Mouse (Mus musculus) forebrain, embryonic 14.5 days (tissue): ENCODE data around the gene Ikzf1. TPM values are rescaled to one million over a fixed set of nuclear protein-coding genes. Genes with fewer than 3 reads are reported as not detected.

ENCODE experiments used
- ATAC-seq: fragments of 200-750 bp; cut with Nextera tagmentation; 2 replicates; pipeline ENCODE4 v1.8.0; 2017; ENCODE audit warnings: mild to moderate bottlenecking, moderate library complexity
- DNase-seq: peaks from one replicate; pipeline ENCODE4 v3.0.0-alpha.2; 2015; ENCODE audit warnings: low spot score
- H3K27ac ChIP-seq: fragments of 300-500 bp; sonication (generic); 2 replicates; pipeline ENCODE4 v1.5.1; 2014; ENCODE audit warnings: low read depth, mild to moderate bottlenecking, control low read depth, low read length, moderate library complexity
- H3K27me3 ChIP-seq: fragments of 300-500 bp; sonication (generic); replicated peaks from 2 replicates; pipeline ENCODE4 v1.6.1; 2014; ENCODE audit warnings: low read length, control low read depth, mixed read lengths; ENCODE audit not compliant: control insufficient read depth, insufficient read depth
- H3K36me3 ChIP-seq: fragments of 300-500 bp; sonication (generic); 2 replicates; pipeline ENCODE4 v1.6.1; 2014; ENCODE audit warnings: low read length, control low read depth; ENCODE audit not compliant: control insufficient read depth, insufficient read depth
- H3K4me1 ChIP-seq: fragments of 300-500 bp; sonication (generic); 2 replicates; pipeline ENCODE4 v1.6.1; 2014; ENCODE audit warnings: antibody characterized with exemption, low read length, control low read depth; ENCODE audit not compliant: control insufficient read depth, insufficient read depth
- H3K4me2 ChIP-seq: fragments of 300-500 bp; sonication (generic); 2 replicates; pipeline ENCODE4 v1.6.1; 2014; ENCODE audit warnings: mild to moderate bottlenecking, control low read depth, low read length
- H3K4me3 ChIP-seq: fragments of 300-500 bp; sonication (generic); 2 replicates; pipeline ENCODE4 v1.5.1; 2014; ENCODE audit warnings: low read depth, low read length, control low read depth
- H3K9ac ChIP-seq: fragments of 300-500 bp; sonication (generic); 2 replicates; pipeline ENCODE4 v1.6.1; 2014; ENCODE audit warnings: mild to moderate bottlenecking, low read length, control low read depth, moderate library complexity
- H3K9me3 ChIP-seq: fragments of 300-500 bp; sonication (generic); replicated peaks from 2 replicates; pipeline ENCODE4 v1.6.1; 2016; ENCODE audit warnings: low read length, control low read depth, mixed read lengths; ENCODE audit not compliant: control insufficient read depth
- WGBS: fragments of 180-500 bp; shearing (Covaris S2); extraction: QIAGEN DNeasy Blood & Tissue Kit; methylation state at CpG from one replicate; pipeline ENCODE4 v1.1.7; 2014; 5-methylcytosine and 5-hydroxymethylcytosine counted together
- polyA plus RNA-seq: library from polyadenylated mRNA; unstranded; fragments of >200 nt; fragmentation: Nextera tagmentation; extraction: Ambion mirVana; gene quantifications from 2 replicates; pipeline ENCODE4 v1.2.1, GENCODE M21; 2014

The Ikzf1 gene
- polyA plus RNA-seq, 1 experiment from 2014 or later: 1.9 TPM

GRCm38 (mm10) chr11:11667922-11668290 lies 16.9 kb upstream of the Ikzf1 start:
- no peak for DNase-seq
- Histone ChIP-seq H3K9me3 (no peaks in the 10 kb centered on the region), H3K27ac (no peak overlapping the region), H3K36me3 (no peaks in the 10 kb centered on the region), H3K4me3 (no peak overlapping the region), H3K9ac (no peak overlapping the region), H3K4me1 (no peaks in the 10 kb centered on the region), H3K4me2 (no peak overlapping the region), H3K27me3 (no peaks in the 10 kb centered on the region)
- WGBS: 95% methylated on average over 3 of the region's 3 CpGs
- ATAC-seq: no peak

GRCm38 (mm10) chr11:11672974-11673373 lies 11.8 kb upstream of the Ikzf1 start:
- H3K4me3 ChIP-seq: no peak overlapping the region
- H3K4me1 ChIP-seq: no peaks in the 10 kb centered on the region
- no peak overlapping the region for H3K27ac ChIP-seq
- H3K36me3 ChIP-seq: no peaks in the 10 kb centered on the region
- DNase-seq (no peak), ATAC-seq (no peak)
- 71% methylated on average over 4 of the region's 4 CpGs for WGBS
- no peaks in the 10 kb centered on the region for H3K9me3 ChIP-seq
- no peak overlapping the region for H3K4me2 ChIP-seq
- H3K27me3 ChIP-seq: no peaks in the 10 kb centered on the region
- no peak overlapping the region for H3K9ac ChIP-seq

- H3K9me3 ChIP-seq: no peaks in the 10 kb centered on the region
- no peaks in the 10 kb centered on the region for H3K36me3 ChIP-seq
- no peak overlapping the region for H3K4me3 ChIP-seq
- DNase-seq (no peak), ATAC-seq (no peak)
- H3K27ac ChIP-seq: no peak overlapping the region
- no peaks in the 10 kb centered on the region for H3K27me3 ChIP-seq
- H3K9ac ChIP-seq: no peak overlapping the region
- no peaks in the 10 kb centered on the region for H3K4me1 ChIP-seq
- H3K4me2 ChIP-seq: no peak overlapping the region
These were observed 9.7 kb upstream of the Ikzf1 start for GRCm38 (mm10) chr11:11675063-11675462.

- Histone ChIP-seq H3K27me3 (no peaks in the 10 kb centered on the region), H3K4me2 (no peak overlapping the region), H3K9me3 (no peaks in the 10 kb centered on the region), H3K4me1 (no peaks in the 10 kb centered on the region), H3K4me3 (no peak overlapping the region), H3K27ac (no peak overlapping the region), H3K36me3 (no peaks in the 10 kb centered on the region), H3K9ac (no peak overlapping the region)
- ATAC-seq (no peak), DNase-seq (no peak)
- 87% methylated on average over 9 of the region's 9 CpGs for WGBS
These were observed 8.6 kb upstream of the Ikzf1 start for GRCm38 (mm10) chr11:11676068-11676741.

- no peak overlapping the region for H3K4me2 ChIP-seq
- no peak overlapping the region for H3K27ac ChIP-seq
- no peak overlapping the region for H3K4me3 ChIP-seq
- H3K9me3 ChIP-seq: no peaks in the 10 kb centered on the region
- no peak overlapping the region for H3K9ac ChIP-seq
- ATAC-seq (no peak), DNase-seq (no peak)
- H3K4me1 ChIP-seq: no peaks in the 10 kb centered on the region
- 87% methylated on average over 7 of the region's 7 CpGs for WGBS
- no peaks in the 10 kb centered on the region for H3K36me3 ChIP-seq
- no peaks in the 10 kb centered on the region for H3K27me3 ChIP-seq
These were observed 7.6 kb upstream of the Ikzf1 start for GRCm38 (mm10) chr11:11677165-11677564.

- DNase-seq: no peak
- no peaks in the 10 kb centered on the region for H3K36me3 ChIP-seq
- ATAC-seq: no peak
- no peak overlapping the region for H3K4me3 ChIP-seq
- no peaks in the 10 kb centered on the region for H3K27me3 ChIP-seq
- H3K4me1 ChIP-seq: no peaks in the 10 kb centered on the region
- H3K9me3 ChIP-seq: no peaks in the 10 kb centered on the region
- H3K9ac ChIP-seq: no peak overlapping the region
- H3K27ac ChIP-seq: no peak overlapping the region
- no peak overlapping the region for H3K4me2 ChIP-seq
- WGBS: 76% methylated on average over 6 of the region's 6 CpGs
These were observed 5.8 kb upstream of the Ikzf1 start for GRCm38 (mm10) chr11:11678972-11679371.

- 69% methylated on average over 9 of the region's 9 CpGs for WGBS
- Histone ChIP-seq H3K4me3 (no peak overlapping the region), H3K4me2 (peak overlapping the region; percentile 98; the same call in 1 of the 2 replicates), H3K27ac (no peak overlapping the region), H3K9me3 (no peaks in the 10 kb centered on the region), H3K27me3 (peaks cover 28% of the 10 kb centered on the region), H3K36me3 (no peaks in the 10 kb centered on the region), H3K4me1 (0 out of 2 replicates have a peak, but pooled peaks cover 4% of the 10 kb centered on the region), H3K9ac (no peak overlapping the region)
- no peak for ATAC-seq
- no peak for DNase-seq
These were observed 510 bp upstream of the Ikzf1 start for GRCm38 (mm10) chr11:11684056-11684929.

- ATAC-seq (peak; percentile 76), DNase-seq (peak; percentile 46)
- WGBS: 0% methylated on average over 44 of the region's 66 CpGs
- Histone ChIP-seq H3K27ac (no peak overlapping the region), H3K4me3 (peak overlapping the region; percentile 60), H3K4me2 (peak overlapping the region; percentile 98), H3K27me3 (peaks cover 28% of the 10 kb centered on the region), H3K9me3 (no peaks in the 10 kb centered on the region), H3K9ac (peak overlapping the region; percentile 54), H3K4me1 (0 out of 2 replicates have a peak, but pooled peaks cover 4% of the 10 kb centered on the region), H3K36me3 (no peaks in the 10 kb centered on the region)
These were observed 1.1 kb downstream of the Ikzf1 start for GRCm38 (mm10) chr11:11685853-11686395.
